Mouse (Mus musculus) heart, embryonic 12.5 days (tissue): Measurements from ENCODE around the gene Rubcn. TPM values are rescaled to one million over a fixed set of nuclear protein-coding genes. Genes with fewer than 3 reads are reported as not detected.

Source experiments
- ATAC-seq: fragments of 200-750 bp; cut with Nextera tagmentation; 2 replicates; pipeline ENCODE4 v1.8.0; 2017; ENCODE audit warnings: moderate TSS enrichment, moderate library complexity; ENCODE audit not compliant: insufficient number of reproducible peaks, low FRiP score
- H3K27ac ChIP-seq: fragments of 300-500 bp; sonication (generic); 2 replicates; pipeline ENCODE4 v1.5.1; 2016; ENCODE audit warnings: mild to moderate bottlenecking, moderate library complexity; ENCODE audit not compliant: poor library complexity, severe bottlenecking
- H3K27me3 ChIP-seq: fragments of 300-500 bp; sonication (generic); replicated peaks from 2 replicates; pipeline ENCODE4 v1.6.1; 2016; ENCODE audit warnings: mild to moderate bottlenecking, moderate library complexity
- H3K36me3 ChIP-seq: fragments of 300-500 bp; sonication (generic); 2 replicates; pipeline ENCODE4 v1.6.1; 2016; ENCODE audit warnings: mild to moderate bottlenecking, moderate library complexity
- H3K4me1 ChIP-seq: fragments of 300-500 bp; sonication (generic); replicated peaks from 2 replicates; pipeline ENCODE4 v1.6.1; 2016; ENCODE audit warnings: mild to moderate bottlenecking
- H3K4me2 ChIP-seq: fragments of 300-500 bp; sonication (generic); 2 replicates; pipeline ENCODE4 v1.6.1; 2016; ENCODE audit warnings: mild to moderate bottlenecking, moderate library complexity
- H3K4me3 ChIP-seq: fragments of 300-500 bp; sonication (generic); 2 replicates; pipeline ENCODE4 v1.5.1; 2016; ENCODE audit warnings: mild to moderate bottlenecking
- H3K9ac ChIP-seq: fragments of 300-500 bp; sonication (generic); 2 replicates; pipeline ENCODE4 v1.6.1; 2016; ENCODE audit warnings: mild to moderate bottlenecking, moderate library complexity
- H3K9me3 ChIP-seq: fragments of 300-500 bp; sonication (generic); replicated peaks from 2 replicates; pipeline ENCODE4 v1.6.1; 2016; ENCODE audit warnings: mild to moderate bottlenecking, moderate library complexity
- WGBS: fragments of 180-500 bp; shearing (Covaris S2); methylation state at CpG from one replicate; pipeline ENCODE4 v1.1.7; 2016; 5-methylcytosine and 5-hydroxymethylcytosine counted together
- polyA plus RNA-seq: library from polyadenylated mRNA; unstranded; fragments of >200 nt; fragmentation: Nextera tagmentation; extraction: Ambion mirVana; gene quantifications from 2 replicates; pipeline ENCODE4 v1.2.1, GENCODE M21; 2016

Rubcn gene
- polyA plus RNA-seq, 1 experiment from 2014 or later = 30.9 TPM

GRCm38 (mm10) chr16:32815160-32815605 lies 62.4 kb downstream of the Rubcn start:
- no peaks in the 10 kb centered on the region for H3K27me3 ChIP-seq
- no peaks in the 10 kb centered on the region for H3K36me3 ChIP-seq
- peak overlapping the region; percentile 78 for H3K27ac ChIP-seq
- no peaks in the 10 kb centered on the region for H3K9me3 ChIP-seq
- H3K9ac ChIP-seq = peak overlapping the region; percentile 46
- WGBS = 7% methylated on average over 6 of the region's 6 CpGs
- peak overlapping the region; percentile 33 for H3K4me3 ChIP-seq
- peak; percentile 70 for ATAC-seq
- peak overlapping the region; percentile 68 for H3K4me2 ChIP-seq
- H3K4me1 ChIP-seq = peaks cover 13% of the 10 kb centered on the region; the same call in 1 of the 2 replicates

DNA sequence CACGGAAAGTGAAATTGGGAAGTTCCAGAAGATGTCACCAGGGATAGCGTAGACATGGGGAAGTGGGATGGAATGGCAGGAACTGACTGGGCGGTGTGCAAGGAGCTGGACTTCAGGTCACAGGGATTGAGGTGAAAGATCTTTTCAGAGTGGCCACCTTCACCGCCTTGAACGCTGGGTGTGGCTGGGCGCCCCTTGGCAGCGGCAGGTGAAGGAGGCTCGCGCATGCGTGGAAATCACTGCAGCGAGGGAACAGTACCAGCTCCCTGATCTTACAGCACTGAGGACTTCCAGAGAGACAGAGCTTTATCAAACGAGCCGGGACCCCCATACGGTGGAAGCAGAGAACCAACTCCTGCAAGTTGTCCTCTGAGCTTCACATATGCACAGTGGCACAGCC lies 63.0 kb downstream of the Rubcn start:
- H3K27ac ChIP-seq = peak overlapping the region; percentile 78
- peak overlapping the region; percentile 46 for H3K9ac ChIP-seq
- H3K27me3 ChIP-seq = no peaks in the 10 kb centered on the region
- H3K4me3 ChIP-seq = peak overlapping the region; percentile 33
- peaks cover 13% of the 10 kb centered on the region; the same call in 1 of the 2 replicates for H3K4me1 ChIP-seq
- ATAC-seq = peak; percentile 30; the same call in 1 of the 2 replicates
- no peaks in the 10 kb centered on the region for H3K9me3 ChIP-seq
- peak overlapping the region; percentile 68 for H3K4me2 ChIP-seq
- 16% methylated on average over 14 of the region's 14 CpGs for WGBS
- no peaks in the 10 kb centered on the region for H3K36me3 ChIP-seq

DNA sequence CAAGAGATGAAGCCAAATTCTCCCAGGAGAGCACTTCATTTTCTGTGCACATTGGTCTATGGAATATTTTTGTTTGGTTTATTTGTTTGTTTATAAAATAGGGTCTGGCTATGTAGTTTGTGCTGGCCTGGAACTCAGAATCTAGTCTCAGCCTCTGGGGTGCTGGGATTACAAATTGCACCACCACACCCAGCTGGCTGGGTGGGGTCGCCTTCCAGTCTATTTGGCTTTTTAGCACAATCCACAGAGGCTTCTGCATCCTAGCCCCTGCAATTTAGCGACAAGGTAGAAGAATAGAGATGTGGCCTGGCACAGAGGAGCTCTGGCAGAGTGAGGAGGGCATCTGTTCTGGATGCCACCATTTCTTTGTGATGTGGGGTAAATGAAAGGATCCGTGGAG lies 63.8 kb downstream of the Rubcn start:
- Histone ChIP-seq H3K36me3 (no peaks in the 10 kb centered on the region), H3K4me3 (no peak overlapping the region), H3K4me2 (no peak overlapping the region), H3K27me3 (no peaks in the 10 kb centered on the region), H3K27ac (no peak overlapping the region), H3K9ac (no peak overlapping the region), H3K9me3 (no peaks in the 10 kb centered on the region), H3K4me1 (peaks cover 13% of the 10 kb centered on the region; the same call in 1 of the 2 replicates)
- WGBS = 76% methylated on average over 3 of the region's 3 CpGs
- ATAC-seq = no peak

- no peak for ATAC-seq
- 50% methylated on average over 9 of the region's 9 CpGs for WGBS
Measured at GRCm38 (mm10) chr16:32813362-32813761, 64.2 kb downstream of the Rubcn start.

GRCm38 (mm10) chr16:32812888-32813361 lies 64.6 kb downstream of the Rubcn start:
- Histone ChIP-seq H3K9me3 (no peaks in the 10 kb centered on the region), H3K4me1 (peaks cover 15% of the 10 kb centered on the region; the same call in 1 of the 2 replicates), H3K36me3 (no peaks in the 10 kb centered on the region), H3K27ac (no peak overlapping the region), H3K4me3 (no peak overlapping the region), H3K9ac (no peak overlapping the region), H3K27me3 (no peaks in the 10 kb centered on the region), H3K4me2 (peak overlapping the region; percentile 56)
- WGBS = 2% methylated on average over 9 of the region's 9 CpGs
- ATAC-seq = no peak

More at GRCm38 (mm10) chr16:32813362-32813761, 64.2 kb downstream of the Rubcn start:
- H3K4me1 ChIP-seq = peaks cover 13% of the 10 kb centered on the region; the same call in 1 of the 2 replicates
- H3K9ac ChIP-seq = no peak overlapping the region
- H3K9me3 ChIP-seq = no peaks in the 10 kb centered on the region
- H3K27me3 ChIP-seq = no peaks in the 10 kb centered on the region
- H3K27ac ChIP-seq = no peak overlapping the region
- peak overlapping the region; percentile 56 for H3K4me2 ChIP-seq
- H3K4me3 ChIP-seq = no peak overlapping the region
- H3K36me3 ChIP-seq = no peaks in the 10 kb centered on the region

DNA sequence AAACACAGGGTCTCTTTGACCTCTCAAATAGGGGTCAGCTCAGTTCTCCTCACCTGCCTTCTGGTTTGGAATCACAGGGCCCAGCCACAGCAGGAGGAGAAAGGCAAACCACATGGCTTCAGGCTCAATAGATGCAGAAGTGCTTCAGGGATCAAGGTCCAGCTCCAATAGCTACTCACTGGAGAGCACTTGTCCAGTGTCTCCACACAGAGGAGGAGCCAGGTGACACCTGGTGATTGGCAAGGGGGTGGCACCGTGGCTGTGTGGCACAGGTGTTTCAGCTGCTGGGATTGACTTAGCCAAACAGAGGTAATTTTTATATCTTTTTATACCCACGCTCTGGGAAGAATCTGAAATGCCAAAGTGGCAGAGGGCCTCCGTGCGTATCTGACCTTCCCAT lies 67.2 kb downstream of the Rubcn start, which contains the start of gene Smbd1:
TSS of gene Smbd1 (minus strand) at position 157 of the 400 bp plus-strand sequence.
- H3K27me3 ChIP-seq = no peaks in the 10 kb centered on the region
- H3K9ac ChIP-seq = no peak within 1 kb of the TSS
- peaks cover 25% of the 10 kb centered on the region for H3K4me1 ChIP-seq
- no peak for ATAC-seq
- no peak within 1 kb of the TSS for H3K4me2 ChIP-seq
- H3K9me3 ChIP-seq = no peaks in the 10 kb centered on the region
- H3K4me3 ChIP-seq = no peak within 1 kb of the TSS
- WGBS = 84% methylated on average over 4 of the region's 4 CpGs
- no peak within 1 kb of the TSS for H3K27ac ChIP-seq
- H3K36me3 ChIP-seq = no peaks in the 10 kb centered on the region

DNA sequence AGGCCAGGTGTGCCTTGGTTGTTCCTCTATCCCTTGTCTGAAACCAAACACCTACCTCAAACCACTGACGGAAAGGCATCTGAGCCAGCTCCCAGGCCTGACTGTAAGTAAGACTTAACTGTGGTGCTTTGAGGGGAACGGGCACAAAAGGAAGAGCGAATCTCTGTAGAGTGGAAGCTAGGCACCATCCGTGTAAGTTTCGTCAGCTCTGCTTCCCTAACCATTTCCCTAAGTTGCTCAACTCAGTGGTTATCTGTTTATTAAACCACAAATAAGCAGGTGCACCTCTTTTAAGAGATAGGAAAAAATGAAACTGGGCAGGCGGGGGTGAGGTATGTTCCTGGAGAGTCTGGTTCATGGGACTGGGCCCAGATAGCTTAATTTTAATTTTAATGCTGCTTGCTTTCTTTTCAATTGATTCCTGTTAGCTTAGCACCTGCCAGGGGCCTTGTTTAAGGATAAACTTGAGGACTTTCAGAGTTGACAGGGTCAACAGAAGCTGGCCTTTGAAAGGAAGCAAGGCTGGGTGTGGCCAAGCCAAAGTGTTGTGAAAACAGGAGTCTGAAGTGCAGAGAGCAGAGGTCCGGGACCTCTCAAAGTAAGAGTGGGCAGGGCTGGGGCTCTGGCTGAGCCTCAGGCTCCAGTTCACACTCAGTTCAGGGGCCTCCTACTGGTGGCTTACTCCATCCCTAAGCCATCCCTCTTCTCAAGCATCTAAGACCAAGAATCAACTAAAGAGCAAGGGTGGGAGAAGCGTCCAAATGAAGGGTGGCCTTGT lies 70.0 kb downstream of the Rubcn start:
- Histone ChIP-seq H3K4me1 (peaks cover 28% of the 10 kb centered on the region), H3K27ac (no peak overlapping the region), H3K36me3 (no peaks in the 10 kb centered on the region), H3K9me3 (no peaks in the 10 kb centered on the region), H3K4me2 (no peak overlapping the region), H3K27me3 (no peaks in the 10 kb centered on the region), H3K9ac (no peak overlapping the region), H3K4me3 (no peak overlapping the region)
- ATAC-seq = no peak
- 66% methylated on average over 8 of the region's 8 CpGs for WGBS

DNA sequence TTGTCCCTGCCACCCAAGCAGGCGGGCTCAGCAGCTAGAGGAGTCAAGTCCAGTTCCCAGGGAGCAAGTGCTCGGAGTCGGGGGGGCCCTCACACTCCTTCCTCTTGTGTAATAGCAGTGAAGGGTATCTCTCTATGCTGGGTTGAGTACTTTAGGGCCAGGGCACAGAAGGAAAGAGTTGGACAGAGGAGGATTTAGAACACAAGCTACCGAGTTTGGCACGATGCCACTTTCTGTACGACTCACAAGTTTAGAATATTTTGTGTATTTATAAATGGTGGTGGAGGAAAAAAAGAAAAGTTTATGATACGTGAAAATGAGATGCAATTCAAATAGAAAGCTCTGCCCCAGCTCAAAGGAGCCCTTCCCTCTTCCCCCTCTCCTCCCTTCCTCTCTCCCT lies 72.4 kb downstream of the Rubcn start:
- 70% methylated on average over 7 of the region's 7 CpGs for WGBS
- Histone ChIP-seq H3K9me3 (no peaks in the 10 kb centered on the region), H3K9ac (no peak overlapping the region), H3K27ac (no peak overlapping the region), H3K27me3 (no peaks in the 10 kb centered on the region), H3K36me3 (no peaks in the 10 kb centered on the region), H3K4me3 (no peak overlapping the region), H3K4me1 (peaks cover 28% of the 10 kb centered on the region), H3K4me2 (no peak overlapping the region)
- ATAC-seq = no peak

DNA sequence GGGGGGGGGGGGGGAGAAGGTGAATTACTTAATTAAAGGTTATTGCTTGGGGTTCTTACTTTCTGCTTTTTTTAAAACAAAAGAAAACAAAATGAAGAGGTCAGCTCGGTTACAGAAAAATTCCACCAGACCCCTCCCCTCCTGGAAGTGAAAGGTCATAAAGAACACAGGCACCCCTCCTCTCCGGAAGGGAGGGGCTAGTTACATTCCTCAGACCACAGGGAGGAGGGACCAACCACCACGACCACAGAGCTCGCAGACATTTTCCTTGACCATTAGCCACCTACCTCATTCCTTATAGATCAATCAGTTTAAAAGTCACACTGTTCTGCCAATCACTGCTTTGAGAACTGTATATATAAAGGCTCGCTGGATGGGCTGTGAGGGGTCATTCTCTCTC lies 73.7 kb downstream of the Rubcn start:
- no peak for ATAC-seq
- Histone ChIP-seq H3K27ac (no peak overlapping the region), H3K4me2 (no peak overlapping the region), H3K4me1 (peaks cover 28% of the 10 kb centered on the region), H3K4me3 (no peak overlapping the region), H3K27me3 (no peaks in the 10 kb centered on the region), H3K9me3 (0 out of 2 replicates have a peak, but pooled peaks cover 6% of the 10 kb centered on the region), H3K36me3 (no peaks in the 10 kb centered on the region), H3K9ac (no peak overlapping the region)
- WGBS = 45% methylated on average over 5 of the region's 5 CpGs

GRCm38 (mm10) chr16:32803252-32803853 lies 74.2 kb downstream of the Rubcn start:
- WGBS = 58% methylated on average over 6 of the region's 6 CpGs
- 0 out of 2 replicates have a peak, but pooled peaks cover 6% of the 10 kb centered on the region for H3K9me3 ChIP-seq
- H3K4me1 ChIP-seq = peaks cover 33% of the 10 kb centered on the region
- no peak overlapping the region for H3K27ac ChIP-seq
- H3K9ac ChIP-seq = no peak overlapping the region
- H3K4me3 ChIP-seq = no peak overlapping the region
- H3K36me3 ChIP-seq = no peaks in the 10 kb centered on the region
- H3K4me2 ChIP-seq = no peak overlapping the region
- H3K27me3 ChIP-seq = no peaks in the 10 kb centered on the region
- ATAC-seq = no peak

DNA sequence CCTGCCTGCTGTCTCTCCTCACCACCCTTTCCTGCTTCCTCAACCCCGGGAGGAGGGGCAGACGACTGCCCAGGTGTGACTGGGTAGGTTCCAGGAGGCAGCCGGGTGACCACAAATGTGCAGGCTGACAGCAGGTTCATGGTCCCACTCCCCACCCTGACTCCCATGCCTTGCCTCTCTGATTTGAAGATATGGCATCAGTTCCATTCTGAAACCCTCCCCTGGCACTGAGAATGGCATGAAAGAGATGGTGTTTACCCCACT lies 80.2 kb downstream of the Rubcn start, which contains the start of gene Muc20:
TSS of gene Muc20 (minus strand) at position 10 of the 264 bp plus-strand sequence.
- Histone ChIP-seq H3K36me3 (no peaks in the 10 kb centered on the region), H3K9ac (no peak within 1 kb of the TSS), H3K27ac (no peak within 1 kb of the TSS), H3K4me3 (no peak within 1 kb of the TSS), H3K27me3 (no peaks in the 10 kb centered on the region), H3K4me1 (peaks cover 17% of the 10 kb centered on the region), H3K4me2 (no peak within 1 kb of the TSS), H3K9me3 (0 out of 2 replicates have a peak, but pooled peaks cover 6% of the 10 kb centered on the region)
- 75% methylated on average over 3 of the region's 3 CpGs for WGBS
- no peak for ATAC-seq
